Mouse (Mus musculus) limb, embryonic 14.5 days (tissue): ENCODE measurements around the gene Tmem218. TPM values are rescaled to one million over a fixed set of nuclear protein-coding genes. Genes with fewer than 3 reads are reported as not detected.

Experiments used
- ATAC-seq: fragments of 200-750 bp; cut with Nextera tagmentation; 2 replicates; pipeline ENCODE4 v1.8.0; 2017; ENCODE audit warnings: low read depth, moderate number of reproducible peaks, moderate TSS enrichment; ENCODE audit not compliant: low FRiP score
- DNase-seq: peaks from one replicate; pipeline ENCODE4 v3.0.0-alpha.2; 2015; ENCODE audit warnings: low spot score
- H3K27ac ChIP-seq: fragments of 300-500 bp; sonication (generic); replicated peaks from 2 replicates; pipeline ENCODE4 v1.5.1; 2014; ENCODE audit warnings: low read depth, mild to moderate bottlenecking, low read length, moderate library complexity, mixed read lengths
- H3K27me3 ChIP-seq: fragments of 300-500 bp; sonication (generic); 2 replicates; pipeline ENCODE4 v1.6.1; 2014; ENCODE audit warnings: low read length, mixed read lengths; ENCODE audit not compliant: control insufficient read depth, insufficient read depth
- H3K36me3 ChIP-seq: fragments of 300-500 bp; sonication (generic); 2 replicates; pipeline ENCODE4 v1.6.1; 2014; ENCODE audit warnings: mild to moderate bottlenecking, low read length, moderate library complexity, mixed read lengths; ENCODE audit not compliant: control insufficient read depth, insufficient read depth
- H3K4me1 ChIP-seq: fragments of 300-500 bp; sonication (generic); 2 replicates; pipeline ENCODE4 v1.6.1; 2014; ENCODE audit warnings: antibody characterized with exemption, low read length, mixed read lengths; ENCODE audit not compliant: control insufficient read depth, insufficient read depth
- H3K4me2 ChIP-seq: fragments of 300-500 bp; sonication (generic); replicated peaks from 2 replicates; pipeline ENCODE4 v1.6.1; 2014; ENCODE audit warnings: low read depth, mild to moderate bottlenecking, low read length, moderate library complexity; ENCODE audit not compliant: severe bottlenecking
- H3K4me3 ChIP-seq: fragments of 300-500 bp; sonication (generic); replicated peaks from 2 replicates; pipeline ENCODE4 v1.5.1; 2014; ENCODE audit warnings: low read length
- H3K9ac ChIP-seq: fragments of 300-500 bp; sonication (generic); 2 replicates; pipeline ENCODE4 v1.6.1; 2014; ENCODE audit warnings: mild to moderate bottlenecking, low read depth, low read length, moderate library complexity; ENCODE audit not compliant: severe bottlenecking
- H3K9me3 ChIP-seq: fragments of 300-500 bp; sonication (generic); 2 replicates; pipeline ENCODE4 v1.6.1; 2016; ENCODE audit warnings: low read length; ENCODE audit not compliant: control insufficient read depth
- POLR2A ChIP-seq: fragments of 200-500 bp; IDR thresholded peaks from 2 replicates; pipeline ENCODE4 v1.8.0; 2012; ENCODE audit warnings: inconsistent platforms, mild to moderate bottlenecking, moderate library complexity, borderline replicate concordance; ENCODE audit not compliant: insufficient read depth, insufficient read length; ENCODE audit errors: extremely low read depth
- WGBS: fragments of 180-500 bp; shearing (Covaris S2); extraction: QIAGEN DNeasy Blood & Tissue Kit; methylation state at CpG from one replicate; pipeline ENCODE4 v1.1.7; 2014; 5-methylcytosine and 5-hydroxymethylcytosine counted together
- polyA plus RNA-seq, 2 experiments: library from polyadenylated mRNA; depleted of rRNA in 1 of 2; stranded (reverse) in 1 of 2; unstranded in 1 of 2; fragments of >200 nt; fragmentation: Nextera tagmentation in 1 of 2; extraction: Ambion mirVana in 1 of 2; gene quantifications; 2 replicates each; pipeline versions ENCODE4 v1.2.1 to v1.2.3; 2012 to 2014

Gene Tmem218
- polyA plus RNA-seq, 2 experiments: 4.8 to 13.5 TPM

GRCm38 (mm10) chr9:37230486-37231195 is 22.6 kb downstream of the Tmem218 start:
- WGBS: 90% methylated on average over 9 of the region's 9 CpGs

GRCm38 (mm10) chr9:37232201-37233195 is 24.5 kb downstream of the Tmem218 start:
- H3K4me2 ChIP-seq: no peak overlapping the region
- H3K9me3 ChIP-seq: no peaks in the 10 kb centered on the region
- no peak for DNase-seq
- H3K27me3 ChIP-seq: 0 out of 2 replicates have a peak, but pooled peaks cover 3% of the 10 kb centered on the region
- no peaks in the 10 kb centered on the region for H3K4me1 ChIP-seq
- no peak for TF ChIP-seq POLR2A
- no peaks in the 10 kb centered on the region; the same call in 1 of the 2 replicates for H3K36me3 ChIP-seq
- no peak for ATAC-seq
- no peak overlapping the region for H3K27ac ChIP-seq
- H3K4me3 ChIP-seq: no peak overlapping the region
- no peak overlapping the region for H3K9ac ChIP-seq
- 62% methylated on average over 22 of the region's 22 CpGs for WGBS

More at GRCm38 (mm10) chr9:37230486-37231195, 22.6 kb downstream of the Tmem218 start:
- Histone ChIP-seq H3K36me3 (no peaks in the 10 kb centered on the region; the same call in 1 of the 2 replicates), H3K27me3 (0 out of 2 replicates have a peak, but pooled peaks cover 3% of the 10 kb centered on the region), H3K9ac (no peak overlapping the region), H3K27ac (no peak overlapping the region), H3K4me1 (no peaks in the 10 kb centered on the region), H3K4me3 (no peak overlapping the region), H3K9me3 (no peaks in the 10 kb centered on the region), H3K4me2 (no peak overlapping the region)
- ATAC-seq (no peak), DNase-seq (no peak)
- no peak for TF ChIP-seq POLR2A

GRCm38 (mm10) chr9:37235951-37236737 is 28.1 kb downstream of the Tmem218 start:
- 71% methylated on average over 4 of the region's 4 CpGs for WGBS
- H3K9me3 ChIP-seq: no peaks in the 10 kb centered on the region
- H3K4me3 ChIP-seq: no peak overlapping the region
- H3K27me3 ChIP-seq: 0 out of 2 replicates have a peak, but pooled peaks cover 2% of the 10 kb centered on the region
- H3K36me3 ChIP-seq: no peaks in the 10 kb centered on the region; the same call in 1 of the 2 replicates
- H3K9ac ChIP-seq: no peak overlapping the region
- H3K4me2 ChIP-seq: no peak overlapping the region
- DNase-seq (no peak), ATAC-seq (no peak)
- no peak overlapping the region for H3K27ac ChIP-seq
- no peaks in the 10 kb centered on the region for H3K4me1 ChIP-seq
- no peak for TF ChIP-seq POLR2A

GRCm38 (mm10) chr9:37242764-37243163 is 34.7 kb downstream of the Tmem218 start:
- no peak overlapping the region for H3K4me2 ChIP-seq
- H3K4me3 ChIP-seq: no peak overlapping the region
- H3K9me3 ChIP-seq: no peaks in the 10 kb centered on the region
- no peaks in the 10 kb centered on the region for H3K27me3 ChIP-seq
- WGBS: 84% methylated on average over 3 of the region's 3 CpGs
- no peak for DNase-seq
- no peak for ATAC-seq
- H3K36me3 ChIP-seq: no peaks in the 10 kb centered on the region
- TF ChIP-seq POLR2A: no peak
- H3K9ac ChIP-seq: no peak overlapping the region
- H3K27ac ChIP-seq: no peak overlapping the region
- H3K4me1 ChIP-seq: no peaks in the 10 kb centered on the region
